Mouse (Mus musculus) kidney, adult 2 months (tissue): Measurements from ENCODE around the gene Akr1a1.

Experiments used
- CTCF ChIP-seq: fragments of 200-500 bp; conservative IDR thresholded peaks from 2 replicates; pipeline ENCODE4 v1.5.1; 2011; ENCODE audit warnings: low read depth, mild to moderate bottlenecking, control low read depth, low read length, moderate library complexity, mixed read lengths; ENCODE audit not compliant: insufficient read depth, insufficient read length
- POLR2A ChIP-seq: fragments of 200-500 bp; IDR thresholded peaks from one replicate; pipeline ENCODE4 v1.6.1; 2011; ENCODE audit warnings: low read depth, low read length, control low read depth

GRCm38 (mm10) chr4:116669291-116669690 lies 17.8 kb upstream of the Akr1a1 start:
- TF ChIP-seq CTCF (peak; percentile 50), POLR2A (no peak)
